Mouse (Mus musculus) cerebellum, postnatal 4 days (tissue): ENCODE measurements around the gene Olfr177.

Experiments
- DNase-seq, 2 experiments: peaks; one replicate each; pipeline ENCODE4 v3.0.0; 2022; ENCODE audit warnings: low spot score in 2 of 2, mixed read lengths in 1 of 2

Gene Olfr177

GRCm38 (mm10) chr16:58874668-58875067 lies at the start of gene Olfr177:
TSS of gene Olfr177 (minus strand) at chr16:58874768.
- DNase-seq = no peak

GRCm38 (mm10) chr16:58891963-58892362 lies 17.4 kb upstream of the Olfr177 start, which contains the start of gene Olfr178:
TSS of gene Olfr178 (minus strand) at chr16:58892063.
- no peak for DNase-seq

GRCm38 (mm10) chr16:58884416-58884815 lies 9.8 kb upstream of the Olfr177 start:
- no peak for DNase-seq

DNA sequence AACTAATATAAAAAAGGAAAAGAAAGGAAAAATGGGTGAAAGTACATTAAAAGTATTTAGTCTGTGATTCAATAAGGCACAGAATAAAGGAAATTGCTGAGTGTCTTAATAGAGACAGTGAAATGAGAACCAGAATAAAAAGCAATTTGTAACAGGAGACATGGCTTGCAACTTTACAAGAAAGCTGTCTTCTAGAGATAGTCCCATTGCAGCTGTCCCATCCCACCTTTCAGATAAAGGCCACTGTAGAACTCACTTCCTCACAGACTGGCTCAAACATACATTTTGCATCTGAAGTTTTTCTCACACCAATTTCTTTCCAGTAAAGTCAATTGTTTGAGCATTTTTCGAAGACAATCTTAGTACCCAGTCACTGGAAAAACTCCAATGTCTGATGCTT lies 13.1 kb downstream of the Olfr177 start:
- DNase-seq = no peak

- DNase-seq = no peak
Measured at GRCm38 (mm10) chr16:58860032-58860737, 14.4 kb downstream of the Olfr177 start.

DNA sequence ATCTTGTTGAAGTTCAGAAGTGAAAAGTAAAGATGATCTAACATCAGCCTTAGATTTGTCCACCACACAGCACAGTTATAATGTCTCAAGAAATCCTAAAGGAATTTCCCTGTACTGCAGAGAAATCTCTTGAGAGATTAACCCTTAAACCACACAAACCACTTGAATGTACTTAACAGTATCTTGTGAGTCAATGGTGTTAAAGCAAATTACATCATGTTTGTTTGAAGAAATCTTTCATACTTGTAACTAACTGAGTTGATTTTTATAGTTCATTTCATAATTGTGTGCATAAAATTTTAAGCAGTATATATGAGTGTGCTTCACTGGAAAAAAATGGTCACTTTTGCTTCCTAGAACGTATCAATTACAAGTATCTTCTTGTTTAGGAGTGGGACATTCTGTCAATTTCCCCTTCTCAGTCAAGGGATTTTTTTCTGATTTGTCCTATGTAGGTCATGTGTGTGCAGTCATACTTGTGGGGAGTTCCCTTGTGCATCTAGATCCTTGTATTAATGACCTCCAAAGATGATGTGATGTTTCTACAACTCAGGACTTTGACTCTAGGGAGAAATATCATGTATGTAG lies 47.7 kb downstream of the Olfr177 start, which contains the start of gene Olfr175-ps1:
Gene Olfr175-ps1, minus strand, starts transcription at position 51 of the 588 bp plus-strand sequence.
- no peak for DNase-seq
